Mouse (Mus musculus): ENCODE measurements around the gene Brd3os. TPM values are rescaled to one million over a fixed set of nuclear protein-coding genes. Genes with fewer than 3 reads are reported as not detected.

The Brd3os gene
- polyA plus RNA-seq, 1 experiment from 2014 or later: 6.2 TPM

DNA sequence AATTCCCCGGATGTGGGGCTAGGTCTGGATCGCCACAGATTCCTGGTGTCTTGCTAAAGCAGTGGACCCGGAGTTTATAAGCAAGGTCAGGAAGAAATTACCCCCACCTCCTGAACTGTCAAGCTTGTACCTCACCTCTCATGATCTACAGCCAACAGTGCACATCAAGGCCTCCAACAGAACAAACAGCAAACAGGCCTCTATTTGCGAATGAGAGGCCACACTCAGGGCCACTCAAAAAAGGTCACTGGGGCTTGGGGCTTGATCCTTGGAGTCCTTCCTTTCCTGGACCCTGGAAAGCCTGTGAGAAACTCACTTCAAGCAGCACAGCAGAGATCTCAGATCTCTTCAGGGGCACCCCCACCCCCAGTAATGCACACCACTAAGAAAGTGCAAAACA lies 31.8 kb downstream of the Brd3os start:
- Histone ChIP-seq H3K4me2 (peak overlapping the region; percentile 72), H3K4me1 (peaks cover 41% of the 10 kb centered on the region), H3K9ac (peak overlapping the region; percentile 97), H3K36me3 (no peaks in the 10 kb centered on the region), H3K4me3 (peak overlapping the region; percentile 91), H3K27ac (peak overlapping the region; percentile 96; the same call in 1 of the 2 replicates), H3K9me3 (no peaks in the 10 kb centered on the region), H3K27me3 (no peaks in the 10 kb centered on the region)
- 6% methylated on average over 4 of the region's 4 CpGs for WGBS
- no peak for ATAC-seq (ENCODE audit: borderline replicate concordance, extremely low read depth, low FRiP score, low TSS enrichment)

DNA sequence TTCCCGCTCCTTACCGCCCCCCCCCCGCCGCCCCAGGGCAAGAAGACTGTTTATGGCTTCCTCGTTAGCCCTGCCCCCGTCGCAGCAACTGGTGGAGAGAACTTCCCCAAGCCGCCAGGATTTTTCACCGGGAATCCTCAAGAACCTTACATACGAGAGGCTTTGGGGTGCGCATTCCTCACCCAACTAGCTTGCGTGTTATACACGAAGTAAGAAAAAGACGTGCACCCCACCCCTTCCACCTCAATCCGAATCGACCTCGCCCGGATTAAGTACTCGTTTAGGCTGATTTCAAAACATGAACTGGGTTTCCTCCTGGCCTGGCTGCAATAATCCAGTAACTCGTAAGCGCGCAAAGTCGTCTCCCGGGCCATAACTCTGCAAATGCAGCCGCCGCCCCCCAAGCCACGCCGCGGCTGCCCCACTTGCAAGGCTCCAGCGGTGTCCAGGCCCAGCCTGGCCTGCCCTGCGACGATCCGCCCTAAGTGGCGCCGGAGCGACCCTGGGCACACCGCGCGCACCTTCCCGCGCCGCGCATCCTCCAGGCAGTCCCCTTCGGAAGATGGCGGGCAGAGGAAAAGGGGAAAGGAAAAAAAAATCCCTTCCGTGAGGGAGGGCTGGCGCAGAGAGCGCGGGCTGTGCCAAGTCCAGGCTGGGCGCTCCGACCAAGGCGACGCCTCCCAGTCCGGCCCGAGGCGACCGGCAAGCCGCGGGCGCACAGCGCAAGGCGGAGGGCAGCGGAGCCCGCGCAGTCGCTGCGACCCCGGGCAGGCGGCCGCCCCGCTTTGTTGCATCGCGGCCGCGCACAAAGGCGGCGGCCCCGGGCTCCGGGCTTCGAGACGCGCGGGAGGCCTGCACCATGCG lies 32.7 kb downstream of the Brd3os start:
- Histone ChIP-seq H3K4me1 (peaks cover 41% of the 10 kb centered on the region), H3K27me3 (no peaks in the 10 kb centered on the region), H3K4me2 (peak overlapping the region; percentile 72), H3K27ac (peak overlapping the region; percentile 96), H3K9me3 (no peaks in the 10 kb centered on the region), H3K4me3 (peak overlapping the region; percentile 91), H3K36me3 (no peaks in the 10 kb centered on the region), H3K9ac (peak overlapping the region; percentile 97)
- ATAC-seq (ENCODE audit: borderline replicate concordance, extremely low read depth, low FRiP score, low TSS enrichment): peak; percentile 24; the same call in 1 of the 2 replicates
- WGBS: under 1% methylated on average over 83 of the region's 84 CpGs

DNA sequence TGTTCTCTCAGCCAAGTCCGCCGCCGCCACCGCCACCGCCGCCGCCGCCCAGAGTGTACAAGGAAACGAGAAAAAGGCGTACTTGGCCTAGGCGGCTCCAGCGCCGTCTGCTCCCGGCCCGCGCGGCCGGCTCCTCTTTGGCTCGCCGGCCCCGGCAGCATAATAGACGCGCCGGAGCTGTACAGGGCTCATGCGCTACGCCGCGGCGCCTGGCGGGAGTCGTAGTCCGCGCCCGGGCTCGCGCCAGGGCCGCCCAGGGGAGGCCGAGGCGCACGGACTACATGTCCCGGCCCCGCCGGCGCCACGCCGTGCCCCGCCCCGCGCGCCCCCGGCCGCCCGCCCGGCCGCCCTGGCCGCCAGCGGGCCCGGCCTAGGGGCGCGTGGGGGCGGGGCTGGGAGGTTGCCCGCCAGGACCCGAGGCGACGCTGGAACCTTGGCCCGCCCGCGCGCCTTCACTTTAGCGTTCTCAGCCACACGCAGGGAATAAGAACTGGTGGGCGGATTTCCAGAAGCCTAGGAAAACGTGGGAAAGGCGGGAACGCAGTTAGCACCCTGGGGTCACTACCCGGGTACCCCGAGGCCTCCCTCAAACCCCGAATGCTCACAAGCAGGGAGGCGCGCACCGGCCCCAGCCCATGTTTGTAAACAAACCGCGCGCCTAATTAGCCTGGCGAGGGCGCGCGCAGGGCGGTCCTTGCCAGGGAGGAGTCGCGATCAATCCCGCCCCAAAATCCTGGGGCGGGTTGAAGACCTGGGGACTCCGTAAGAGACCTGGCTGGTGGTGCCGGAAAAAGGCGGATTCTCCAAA lies 33.6 kb downstream of the Brd3os start:
- peak overlapping the region; percentile 72 for H3K4me2 ChIP-seq
- H3K4me1 ChIP-seq: peaks cover 41% of the 10 kb centered on the region
- H3K4me3 ChIP-seq: peak overlapping the region; percentile 91
- H3K27ac ChIP-seq: peak overlapping the region; percentile 98
- H3K9me3 ChIP-seq: no peaks in the 10 kb centered on the region
- H3K9ac ChIP-seq: peak overlapping the region; percentile 97
- 0% methylated on average over 47 of the region's 96 CpGs for WGBS
- peak; percentile 98 for ATAC-seq (ENCODE audit: borderline replicate concordance, extremely low read depth, low FRiP score, low TSS enrichment)
- H3K27me3 ChIP-seq: no peaks in the 10 kb centered on the region
- no peaks in the 10 kb centered on the region for H3K36me3 ChIP-seq

DNA sequence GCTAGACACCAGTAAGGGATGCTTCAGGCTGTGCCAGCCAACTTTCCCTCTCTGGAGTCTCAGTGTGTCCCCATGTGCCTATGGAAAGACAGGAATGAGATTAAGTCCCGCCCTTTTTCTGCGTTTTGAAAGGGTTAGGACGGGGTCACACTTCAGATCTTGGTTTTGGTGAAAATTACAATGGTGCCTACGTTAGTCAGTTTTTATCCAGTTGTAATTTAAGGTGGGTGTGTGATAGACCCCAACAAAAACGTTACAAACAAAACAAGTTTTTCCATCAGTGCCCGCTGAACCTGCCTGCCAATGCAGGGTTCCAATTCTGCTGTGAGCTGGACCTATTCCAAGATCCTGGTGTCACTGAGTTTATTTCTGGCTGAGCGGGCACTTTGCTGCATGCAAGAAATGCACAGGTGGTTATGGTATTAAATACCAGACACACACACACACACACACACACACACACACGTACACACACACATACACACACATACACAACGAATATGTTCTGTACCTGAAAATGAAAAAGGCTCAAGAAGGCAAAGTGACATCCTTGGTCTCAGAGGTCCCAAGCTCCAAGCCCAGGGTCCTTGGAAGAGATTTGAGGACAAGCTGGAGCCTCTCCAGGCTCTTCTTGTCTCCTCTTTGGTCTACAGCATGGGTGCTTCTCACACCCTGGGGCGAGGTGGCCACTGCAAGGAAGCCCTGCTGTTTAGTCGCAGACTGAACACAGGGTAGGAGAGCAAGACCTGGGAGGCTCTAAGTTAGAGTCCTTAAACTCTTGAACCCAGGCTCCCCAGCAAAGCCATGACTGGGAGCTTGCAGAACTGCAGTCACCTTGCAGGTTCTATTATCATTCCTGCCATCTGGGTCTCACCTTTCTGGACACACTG lies 34.4 kb downstream of the Brd3os start:
- peak overlapping the region; percentile 91 for H3K4me3 ChIP-seq
- H3K9me3 ChIP-seq: no peaks in the 10 kb centered on the region
- peaks cover 33% of the 10 kb centered on the region for H3K4me1 ChIP-seq
- peak overlapping the region; percentile 98 for H3K27ac ChIP-seq
- peak overlapping the region; percentile 58 for H3K9ac ChIP-seq
- WGBS: 24% methylated on average over 11 of the region's 11 CpGs
- H3K4me2 ChIP-seq: peak overlapping the region; percentile 72
- H3K36me3 ChIP-seq: no peaks in the 10 kb centered on the region
- no peaks in the 10 kb centered on the region for H3K27me3 ChIP-seq
- no peak for ATAC-seq (ENCODE audit: borderline replicate concordance, extremely low read depth, low FRiP score, low TSS enrichment)

DNA sequence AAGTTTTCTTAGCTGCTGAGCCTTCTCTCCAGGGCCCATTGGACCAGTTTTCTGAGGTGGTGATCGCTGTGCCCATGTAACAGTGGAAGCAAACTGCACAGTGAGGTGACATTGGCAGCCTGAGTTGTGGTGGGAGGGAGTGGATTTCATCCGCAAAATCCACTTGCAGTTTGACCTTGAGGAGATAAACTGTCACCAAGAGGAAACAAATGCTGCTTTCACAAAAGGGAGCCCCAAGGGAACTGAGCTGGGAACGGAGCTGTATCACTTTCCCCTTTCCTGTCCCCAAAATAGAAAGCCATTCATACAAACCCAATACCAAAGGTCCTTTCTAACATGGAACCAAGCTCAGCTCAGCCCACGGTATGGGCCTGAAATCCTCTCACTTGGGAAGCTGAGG lies 37.7 kb downstream of the Brd3os start:
- no peak overlapping the region for H3K4me2 ChIP-seq
- peaks cover 7% of the 10 kb centered on the region for H3K4me1 ChIP-seq
- H3K27ac ChIP-seq: no peak overlapping the region
- no peak overlapping the region for H3K4me3 ChIP-seq
- no peaks in the 10 kb centered on the region for H3K27me3 ChIP-seq
- H3K36me3 ChIP-seq: no peaks in the 10 kb centered on the region
- H3K9me3 ChIP-seq: no peaks in the 10 kb centered on the region
- H3K9ac ChIP-seq: no peak overlapping the region
- ATAC-seq (ENCODE audit: borderline replicate concordance, extremely low read depth, low FRiP score, low TSS enrichment): no peak
- WGBS: 64% methylated on average over 4 of the region's 4 CpGs

DNA sequence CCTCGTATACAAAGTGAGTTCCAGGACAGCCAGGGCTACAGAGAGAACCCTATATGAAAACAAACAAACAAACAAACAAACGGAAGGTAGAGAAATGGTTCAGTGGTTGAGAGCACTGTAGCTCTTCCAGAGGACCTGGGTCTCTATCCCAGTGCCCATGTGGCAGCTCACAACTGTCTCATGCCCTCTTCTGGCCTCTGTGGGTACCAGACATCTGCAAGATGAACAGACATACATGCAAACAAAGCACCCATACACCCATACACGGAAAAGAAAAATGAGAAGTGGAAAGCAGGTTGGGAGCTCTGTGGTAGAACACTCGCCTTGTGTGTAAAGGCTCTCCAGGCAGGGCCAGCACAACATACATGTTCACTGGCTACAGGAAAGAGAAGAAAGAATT lies 38.2 kb downstream of the Brd3os start:
- no peak overlapping the region for H3K4me2 ChIP-seq
- H3K27ac ChIP-seq: no peak overlapping the region
- no peaks in the 10 kb centered on the region for H3K9me3 ChIP-seq
- no peak for ATAC-seq (ENCODE audit: borderline replicate concordance, extremely low read depth, low FRiP score, low TSS enrichment)
- H3K9ac ChIP-seq: no peak overlapping the region
- H3K36me3 ChIP-seq: no peaks in the 10 kb centered on the region
- H3K27me3 ChIP-seq: no peaks in the 10 kb centered on the region
- WGBS: 57% methylated on average over 4 of the region's 4 CpGs
- H3K4me3 ChIP-seq: no peak overlapping the region
- H3K4me1 ChIP-seq: peaks cover 7% of the 10 kb centered on the region

DNA sequence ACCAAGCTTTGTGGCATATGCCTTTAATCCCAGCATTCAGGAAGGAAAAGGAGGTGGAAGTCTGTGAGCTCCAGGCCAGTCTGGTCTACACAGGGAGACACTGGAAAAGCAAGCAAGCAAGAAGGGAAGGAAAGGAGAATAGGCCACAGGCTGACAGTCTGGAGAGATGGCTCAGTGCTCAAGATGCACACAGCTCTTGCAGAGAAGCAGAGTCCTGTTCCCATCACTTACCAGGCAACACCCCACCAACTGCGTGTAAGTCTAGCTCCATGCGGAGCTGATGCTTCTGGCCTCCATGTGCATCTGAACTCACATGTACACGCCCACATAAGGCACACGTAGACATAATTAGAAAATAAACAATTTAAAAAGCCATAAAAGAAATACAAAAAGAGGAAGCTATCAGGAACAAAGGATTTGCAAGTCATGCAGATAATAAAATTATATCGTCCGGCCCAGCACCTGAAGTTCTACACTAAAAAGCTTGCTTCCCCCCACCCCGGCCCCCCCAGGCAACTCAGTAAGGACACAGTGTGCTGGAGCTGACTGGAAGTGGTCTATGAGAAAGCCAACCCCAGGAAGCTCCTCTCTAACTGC lies 40.2 kb downstream of the Brd3os start:
- no peak for ATAC-seq (ENCODE audit: borderline replicate concordance, extremely low read depth, low FRiP score, low TSS enrichment)
- H3K4me2 ChIP-seq: no peak overlapping the region
- 73% methylated on average over 7 of the region's 7 CpGs for WGBS
- no peaks in the 10 kb centered on the region for H3K9me3 ChIP-seq
- H3K27me3 ChIP-seq: no peaks in the 10 kb centered on the region
- no peak overlapping the region for H3K9ac ChIP-seq
- no peaks in the 10 kb centered on the region for H3K36me3 ChIP-seq
- no peak overlapping the region for H3K27ac ChIP-seq
- H3K4me3 ChIP-seq: no peak overlapping the region
- no peaks in the 10 kb centered on the region for H3K4me1 ChIP-seq

DNA sequence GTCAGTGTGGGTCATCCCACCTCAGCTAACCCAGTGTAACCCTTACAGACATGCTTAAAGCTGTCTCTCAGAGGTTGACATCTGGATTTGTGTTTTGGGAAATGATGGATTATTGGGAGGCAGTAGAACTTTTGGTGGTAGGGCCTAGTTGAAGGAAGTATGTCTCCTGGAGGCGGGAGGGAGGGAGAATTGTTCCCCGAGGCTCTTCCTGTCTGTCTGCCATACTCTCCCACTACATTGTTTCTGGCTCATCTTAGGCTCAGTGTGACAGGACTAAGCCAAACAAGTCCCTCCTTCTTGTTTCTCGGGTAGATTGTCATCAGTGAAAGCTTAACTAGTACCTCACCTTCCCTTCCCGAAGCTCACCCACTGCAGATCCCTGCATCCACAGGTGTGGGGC lies 44.6 kb downstream of the Brd3os start:
- Histone ChIP-seq H3K27ac (no peak overlapping the region), H3K36me3 (no peaks in the 10 kb centered on the region), H3K9ac (no peak overlapping the region), H3K4me3 (no peak overlapping the region), H3K9me3 (no peaks in the 10 kb centered on the region), H3K27me3 (no peaks in the 10 kb centered on the region), H3K4me2 (no peak overlapping the region), H3K4me1 (no peaks in the 10 kb centered on the region)
- WGBS: 67% methylated on average over 4 of the region's 4 CpGs
- ATAC-seq (ENCODE audit: borderline replicate concordance, extremely low read depth, low FRiP score, low TSS enrichment): no peak

DNA sequence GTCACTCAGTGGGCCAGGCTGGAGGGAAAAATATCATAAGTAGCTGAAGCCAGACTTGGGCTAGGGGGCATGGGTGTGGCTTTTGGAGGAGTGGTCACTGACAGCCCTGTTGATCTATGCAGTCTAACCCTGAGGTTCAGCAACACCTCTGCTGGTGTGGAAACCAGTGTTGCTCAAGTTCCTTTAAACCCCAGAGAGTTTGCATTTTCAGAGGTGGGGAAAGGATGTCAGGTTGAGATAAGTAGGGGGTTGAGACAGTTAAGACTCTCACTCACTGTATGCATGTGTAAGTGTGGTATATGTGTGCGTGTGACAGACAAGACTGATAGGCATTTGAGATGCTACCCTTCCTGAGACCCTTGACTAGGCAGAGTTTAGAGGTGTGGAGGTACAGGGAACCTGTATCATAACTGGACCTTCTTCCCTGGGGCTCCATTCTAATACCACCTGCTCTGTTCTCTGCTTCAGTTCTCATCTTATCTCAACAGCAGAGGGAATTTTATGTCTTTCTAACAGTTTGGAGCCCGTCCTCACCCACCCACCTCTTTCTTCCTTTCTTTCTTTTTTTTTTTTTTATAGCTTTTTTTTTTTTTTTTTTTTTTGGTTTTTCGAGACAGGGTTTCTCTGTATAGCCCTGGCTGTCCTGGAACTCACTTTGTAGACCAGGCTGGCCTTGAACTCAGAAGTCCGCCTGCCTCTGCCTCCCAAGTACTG lies 45.4 kb downstream of the Brd3os start:
- no peaks in the 10 kb centered on the region for H3K4me1 ChIP-seq
- H3K4me2 ChIP-seq: no peak overlapping the region
- H3K9ac ChIP-seq: no peak overlapping the region
- H3K9me3 ChIP-seq: no peaks in the 10 kb centered on the region
- no peak overlapping the region for H3K4me3 ChIP-seq
- ATAC-seq (ENCODE audit: borderline replicate concordance, extremely low read depth, low FRiP score, low TSS enrichment): no peak
- no peaks in the 10 kb centered on the region for H3K36me3 ChIP-seq
- no peak overlapping the region for H3K27ac ChIP-seq
- 65% methylated on average over 3 of the region's 4 CpGs for WGBS
- no peaks in the 10 kb centered on the region for H3K27me3 ChIP-seq

DNA sequence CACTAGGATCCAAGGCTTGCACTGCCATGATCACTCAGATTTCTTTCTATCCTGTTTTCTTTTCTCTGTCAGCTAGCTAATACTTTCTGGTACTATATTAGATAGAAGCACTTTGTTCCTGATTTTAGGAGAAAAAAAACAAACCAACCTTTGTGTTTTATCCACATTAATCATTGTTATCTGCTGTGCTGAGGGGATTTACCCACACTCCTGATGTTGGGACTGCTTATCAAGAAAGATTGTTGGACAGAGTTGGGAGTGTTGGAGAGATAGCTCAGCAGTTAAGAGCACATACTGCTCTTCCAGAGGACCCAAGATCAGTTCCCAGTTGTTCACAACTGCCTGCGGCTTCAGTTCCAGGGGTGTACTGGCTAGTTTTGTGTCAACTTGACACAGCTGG lies 46.2 kb downstream of the Brd3os start:
- Histone ChIP-seq H3K4me2 (no peak overlapping the region), H3K27me3 (no peaks in the 10 kb centered on the region), H3K4me1 (no peaks in the 10 kb centered on the region), H3K4me3 (no peak overlapping the region), H3K9ac (no peak overlapping the region), H3K27ac (no peak overlapping the region), H3K36me3 (no peaks in the 10 kb centered on the region), H3K9me3 (no peaks in the 10 kb centered on the region)
- 64% methylated on average over 1 of the region's 1 CpGs for WGBS
- no peak for ATAC-seq (ENCODE audit: borderline replicate concordance, extremely low read depth, low FRiP score, low TSS enrichment)

DNA sequence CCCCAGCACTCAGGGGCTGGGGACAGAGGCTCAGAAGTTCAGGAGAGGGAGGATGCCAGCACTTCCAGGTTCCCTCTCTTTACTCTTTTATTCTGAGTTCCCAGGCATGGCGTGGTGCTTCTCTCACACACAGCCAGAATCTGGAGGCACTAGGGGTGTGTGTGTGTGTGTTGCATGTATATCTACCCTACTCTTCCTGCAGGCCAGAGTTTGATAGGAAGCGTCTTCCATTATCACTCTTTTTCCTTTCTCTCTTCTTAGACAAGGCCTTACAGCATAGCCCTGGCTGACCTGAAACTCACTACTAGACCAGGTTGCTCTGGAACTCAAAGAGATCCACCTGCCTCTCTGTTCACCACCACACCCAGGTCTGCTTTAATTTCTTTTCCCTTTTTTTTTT lies 48.8 kb downstream of the Brd3os start:
- Histone ChIP-seq H3K4me2 (no peak overlapping the region), H3K4me3 (no peak overlapping the region), H3K9me3 (no peaks in the 10 kb centered on the region), H3K36me3 (no peaks in the 10 kb centered on the region), H3K9ac (no peak overlapping the region), H3K27ac (no peak overlapping the region), H3K4me1 (no peaks in the 10 kb centered on the region), H3K27me3 (no peaks in the 10 kb centered on the region)
- ATAC-seq (ENCODE audit: borderline replicate concordance, extremely low read depth, low FRiP score, low TSS enrichment): no peak
- WGBS: 77% methylated on average over 2 of the region's 2 CpGs
